Mouse (Mus musculus) hindbrain, embryonic 10.5 days (tissue): ENCODE measurements around the gene Ctdsp2. TPM values are rescaled to one million over a fixed set of nuclear protein-coding genes. Genes with fewer than 3 reads are reported as not detected.

Experiments used
- DNase-seq: peaks from one replicate; pipeline ENCODE4 v3.0.0-alpha.2; 2017; ENCODE audit warnings: low spot score
- H3K27ac ChIP-seq: fragments of 300-500 bp; sonication (generic); 2 replicates; pipeline ENCODE4 v1.5.1; 2016; ENCODE audit warnings: mild to moderate bottlenecking, moderate library complexity
- H3K27me3 ChIP-seq: fragments of 300-500 bp; sonication (generic); 2 replicates; pipeline ENCODE4 v1.6.1; 2016; ENCODE audit warnings: mild to moderate bottlenecking; ENCODE audit not compliant: poor library complexity, insufficient read depth, severe bottlenecking
- H3K36me3 ChIP-seq: fragments of 300-500 bp; sonication (generic); 2 replicates; pipeline ENCODE4 v1.6.1; 2016; ENCODE audit warnings: mild to moderate bottlenecking, moderate library complexity
- H3K4me1 ChIP-seq: fragments of 300-500 bp; sonication (generic); replicated peaks from 2 replicates; pipeline ENCODE4 v1.6.1; 2016; ENCODE audit warnings: mild to moderate bottlenecking
- H3K4me3 ChIP-seq: fragments of 300-500 bp; sonication (generic); 2 replicates; pipeline ENCODE4 v1.5.1; 2016; ENCODE audit warnings: mild to moderate bottlenecking, moderate library complexity
- H3K9me3 ChIP-seq: fragments of 300-500 bp; sonication (generic); 2 replicates; pipeline ENCODE4 v1.6.1; 2016; ENCODE audit warnings: mild to moderate bottlenecking, moderate library complexity
- WGBS: fragments of 180-500 bp; shearing (Covaris S2); methylation state at CpG from one replicate; pipeline ENCODE4 v1.1.7; 2016; 5-methylcytosine and 5-hydroxymethylcytosine counted together
- microRNA counts: library from miRNA; unstranded; fragments of <30 nt; microRNA quantifications from one replicate; lab custom pipeline; 2017
- polyA plus RNA-seq: library from polyadenylated mRNA; unstranded; fragments of >200 nt; fragmentation: Nextera tagmentation; extraction: Ambion mirVana; gene quantifications from 2 replicates; pipeline ENCODE4 v1.2.1, GENCODE M21; 2016

Ctdsp2 gene
- polyA plus RNA-seq, 1 experiment from 2014 or later: 33.5 TPM

DNA sequence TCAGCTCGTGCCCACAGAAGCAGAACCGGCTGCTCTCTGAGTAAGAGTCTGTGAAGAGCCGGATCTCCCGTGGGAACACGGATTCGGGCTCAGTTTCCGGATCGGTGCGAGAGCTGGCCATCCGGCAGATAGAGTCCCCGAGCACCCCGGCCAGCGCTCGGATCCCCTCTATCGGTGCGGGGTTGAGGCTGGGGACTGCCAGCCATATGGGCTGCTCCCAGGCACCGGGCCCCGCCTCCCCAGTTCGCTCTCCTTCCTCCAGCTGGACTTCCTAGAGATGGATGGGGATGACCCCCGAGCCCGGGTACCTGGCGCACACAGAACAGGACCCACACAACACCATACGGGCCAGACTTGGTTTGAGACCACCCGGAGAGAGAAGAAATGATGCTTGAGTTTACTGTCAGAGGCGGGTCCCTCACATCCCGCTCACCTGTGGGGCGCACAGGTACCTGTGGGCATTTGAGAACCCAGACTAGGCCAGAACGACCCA lies 62.8 kb downstream of the Ctdsp2 start, which contains the start of the genes Mettl1 and Eef1akmt3:
Gene Mettl1 (plus strand): TSS at position 141 of the 493 bp plus-strand sequence.
Gene Eef1akmt3 (minus strand): TSS at position 240 of the 493 bp plus-strand sequence.
- peaks cover 28% of the 10 kb centered on the region for H3K36me3 ChIP-seq
- H3K27ac ChIP-seq: peak within 1 kb of the TSS; percentile 89
- peaks cover 24% of the 10 kb centered on the region for H3K4me1 ChIP-seq
- H3K9me3 ChIP-seq: no peaks in the 10 kb centered on the region
- H3K4me3 ChIP-seq: peak within 1 kb of the TSS; percentile 83
- DNase-seq: peak; percentile 66
- under 1% methylated on average over 28 of the region's 28 CpGs for WGBS
- H3K27me3 ChIP-seq: peaks cover 18% of the 10 kb centered on the region

- under 1% methylated on average over 44 of the region's 44 CpGs for WGBS
- H3K27ac ChIP-seq: peak overlapping the region; percentile 89
- H3K27me3 ChIP-seq: peaks cover 21% of the 10 kb centered on the region
- H3K4me3 ChIP-seq: peak overlapping the region; percentile 83
- H3K4me1 ChIP-seq: peaks cover 24% of the 10 kb centered on the region
- no peaks in the 10 kb centered on the region for H3K9me3 ChIP-seq
- H3K36me3 ChIP-seq: peaks cover 31% of the 10 kb centered on the region
- DNase-seq: peak; percentile 94
These were observed 63.3 kb downstream of the Ctdsp2 start for GRCm38 (mm10) chr10:127041774-127042338.

- Histone ChIP-seq H3K27me3 (peaks cover 28% of the 10 kb centered on the region), H3K9me3 (no peaks in the 10 kb centered on the region), H3K4me3 (peak overlapping the region; percentile 83), H3K4me1 (peaks cover 24% of the 10 kb centered on the region), H3K36me3 (peaks cover 31% of the 10 kb centered on the region), H3K27ac (peak overlapping the region; percentile 89)
- DNase-seq: no peak
- WGBS: 22% methylated on average over 5 of the region's 5 CpGs
These were observed 64.1 kb downstream of the Ctdsp2 start for GRCm38 (mm10) chr10:127042468-127043115.

DNA sequence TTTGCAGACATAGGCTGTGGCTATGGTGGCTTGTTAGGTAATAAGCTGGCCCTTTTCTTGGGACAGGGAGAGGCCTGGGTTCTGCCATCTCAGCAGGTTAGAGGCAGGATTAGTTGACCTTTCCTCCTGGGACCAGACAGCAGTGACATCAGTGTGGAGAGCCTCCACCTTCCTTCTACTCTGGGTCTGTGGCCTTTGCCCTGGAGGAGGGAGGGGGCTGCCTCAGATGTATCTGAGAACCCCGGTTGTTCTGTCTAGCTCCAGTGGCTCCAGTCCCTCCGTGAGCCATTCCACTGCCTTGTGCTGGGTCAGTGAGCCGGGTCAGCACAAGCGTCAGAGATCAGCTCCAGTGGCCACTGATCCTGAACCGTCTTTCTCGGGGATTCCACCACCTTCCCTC lies 64.7 kb downstream of the Ctdsp2 start:
- Histone ChIP-seq H3K27me3 (peaks cover 34% of the 10 kb centered on the region), H3K4me3 (peak overlapping the region; percentile 83; the same call in 1 of the 2 replicates), H3K9me3 (no peaks in the 10 kb centered on the region), H3K4me1 (peaks cover 25% of the 10 kb centered on the region), H3K27ac (no peak overlapping the region), H3K36me3 (peaks cover 31% of the 10 kb centered on the region)
- WGBS: 68% methylated on average over 6 of the region's 6 CpGs
- no peak for DNase-seq

GRCm38 (mm10) chr10:127047954-127048353 lies 69.4 kb downstream of the Ctdsp2 start, which contains the start of gene Cyp27b1:
Gene Cyp27b1 (plus strand): TSS chr10:127048250.
- H3K27me3 ChIP-seq: peaks cover 63% of the 10 kb centered on the region
- H3K4me1 ChIP-seq: peaks cover 25% of the 10 kb centered on the region
- DNase-seq: no peak
- peaks cover 31% of the 10 kb centered on the region for H3K36me3 ChIP-seq
- no peak within 1 kb of the TSS for H3K27ac ChIP-seq
- H3K9me3 ChIP-seq: no peaks in the 10 kb centered on the region
- WGBS: 31% methylated on average over 5 of the region's 5 CpGs
- H3K4me3 ChIP-seq: peak within 1 kb of the TSS; percentile 26

GRCm38 (mm10) chr10:127048608-127049394 lies 70.3 kb downstream of the Ctdsp2 start:
- Histone ChIP-seq H3K27me3 (peaks cover 65% of the 10 kb centered on the region), H3K4me1 (peaks cover 20% of the 10 kb centered on the region), H3K4me3 (peak overlapping the region; percentile 26; the same call in 1 of the 2 replicates), H3K9me3 (no peaks in the 10 kb centered on the region), H3K36me3 (peaks cover 30% of the 10 kb centered on the region), H3K27ac (no peak overlapping the region)
- WGBS: 5% methylated on average over 35 of the region's 35 CpGs
- DNase-seq: no peak

MicroRNA genes within 50 kb of the gene (microRNA counts, 519-probe panel; counts per million panel counts)
- 1,255 counts per million, percentile 77 among the panel's probes with 10 or more counts for microRNA mmu-miR-26a (lab: Ali Mortazavi, UCI)
- microRNA mmu-miR-546 (lab: Ali Mortazavi, UCI): 1,255 counts per million, percentile 77 among the panel's probes with 10 or more counts

Other genes with a start within 250 kb of the Ctdsp2 start
- 15.4 and 19.5 TPM in 2 replicates for gene Atp23, start 77.4 kb upstream of the Ctdsp2 start, polyA plus RNA-seq
- 0.63 and 1.6 TPM in 2 replicates for gene Avil, start 22.0 kb downstream of the Ctdsp2 start, polyA plus RNA-seq
- 91.4 and 97.4 TPM in 2 replicates for gene Tsfm, start 52.1 kb downstream of the Ctdsp2 start, polyA plus RNA-seq
- 39.2 and 51.0 TPM in 2 replicates for gene Mettl1, start 62.7 kb downstream of the Ctdsp2 start, polyA plus RNA-seq
- 0.07 and 0.25 TPM in 2 replicates for gene Eef1akmt3, start 62.8 kb downstream of the Ctdsp2 start, polyA plus RNA-seq
- gene Cyp27b1, start 69.5 kb downstream of the Ctdsp2 start, polyA plus RNA-seq: 0.06 and 0.34 TPM in 2 replicates
- 1.2 and 1.6 TPM in 2 replicates for gene March9, start 81.5 kb downstream of the Ctdsp2 start, polyA plus RNA-seq
- 2,665 and 2,802 TPM in 2 replicates for gene Cdk4, start 84.8 kb downstream of the Ctdsp2 start, polyA plus RNA-seq
- gene Tspan31, start 91.5 kb downstream of the Ctdsp2 start, polyA plus RNA-seq: 177 and 187 TPM in 2 replicates
- gene Agap2, start 96.6 kb downstream of the Ctdsp2 start, polyA plus RNA-seq: 0.12 and 0.33 TPM in 2 replicates
- 69.4 and 85.5 TPM in 2 replicates for gene Os9, start 142.4 kb downstream of the Ctdsp2 start, polyA plus RNA-seq
- 4.4 and 12.7 TPM in 2 replicates for gene B4galnt1, start 186.5 kb downstream of the Ctdsp2 start, polyA plus RNA-seq
- 1.6 and 2.1 TPM in 2 replicates for gene Slc26a10, start 201.9 kb downstream of the Ctdsp2 start, polyA plus RNA-seq
- 29.8 and 33.5 TPM in 2 replicates for gene Arhgef25, start 211.4 kb downstream of the Ctdsp2 start, polyA plus RNA-seq
- 110 and 151 TPM in 2 replicates for gene Dtx3, start 217.0 kb downstream of the Ctdsp2 start, polyA plus RNA-seq
- gene Pip4k2c, start 232.9 kb downstream of the Ctdsp2 start, polyA plus RNA-seq: 17.9 and 21.9 TPM in 2 replicates